Comparison of ENCODE assay signal across 22 mouse cellular contexts in the genomic region with DNA sequence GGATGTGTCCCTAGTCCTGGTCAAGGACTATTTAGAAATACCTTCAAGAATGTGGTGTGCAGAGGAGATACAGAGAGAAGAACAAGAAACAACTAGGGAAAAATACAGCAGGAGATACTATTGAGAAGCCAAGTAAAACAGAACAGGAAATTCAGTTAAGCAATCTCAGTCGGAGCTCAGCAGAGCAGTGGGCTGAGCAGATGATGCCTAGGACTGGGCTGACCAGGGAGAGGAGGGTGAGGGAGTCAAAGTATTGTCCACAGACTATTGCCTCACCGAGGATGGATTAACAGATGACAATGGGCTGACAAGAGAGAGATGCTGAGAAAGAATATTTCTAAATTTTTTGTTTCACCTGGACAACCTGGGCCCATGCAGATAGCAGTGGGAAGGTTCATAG.
"Had no signal": no experiment of that assay in that cellular context is flagged by ENCODE, and none has a peak within 500 bp of the region (broad histone marks: within the 10 kb centered on the region; RNA-seq: fewer than 3 reads in every experiment).

No protein-coding gene starts in this region.

- DNase-seq: cerebellum, adult 2 months; cerebellum, adult 8-10 months; cerebellum, adult 9-10 months; cerebellum, adult 9-11 months; cerebellum, postnatal 10 days; cerebellum, postnatal 14 days; cerebellum, postnatal 25 days; cerebellum, postnatal 36 days; embryo, embryonic 11 days; forebrain, postnatal 0 days; gastrocnemius, adult 2 months; gastrocnemius, postnatal 10 days; gastrocnemius, postnatal 14 days; gastrocnemius, postnatal 25 days; gastrocnemius, postnatal 36 days; heart, adult 11 months; heart, adult 18-20 months; heart, adult 2 months had no signal

- ATAC-seq: forebrain, embryonic 13.5 days; forebrain, embryonic 14.5 days; forebrain, embryonic 15.5 days; forebrain, embryonic 16.5 days; forebrain, postnatal 0 days had no signal
